Mouse (Mus musculus): ENCODE results near the gene Hoxa10.

- TF ChIP-seq CTCF (conservative IDR thresholded peaks at IDR 0.05; ENCODE audit: insufficient read depth, insufficient read length, low read depth, low read length): peak; percentile 90
- TF ChIP-seq POLR2A (IDR thresholded peaks at IDR 0.05; ENCODE audit: low read depth, low read length): no peak
Observed at GRCm38 (mm10) chr6:52256956-52257355, 16.3 kb upstream of the Hoxa10 start.
